Mouse (Mus musculus) c-Kit-positive CD71-negative TER-119-negative erythroid progenitor cells, embryonic 14.5 days (primary cell): ENCODE data around the gene Ehbp1.
A peak's percentile ranks its signal among the peaks of the same experiment; 100 is the strongest.

Experiments
- DNase-seq: peaks from one replicate; pipeline ENCODE4 v3.0.0-alpha.2; 2013; ENCODE audit warnings: low read depth

Ehbp1 gene

DNA sequence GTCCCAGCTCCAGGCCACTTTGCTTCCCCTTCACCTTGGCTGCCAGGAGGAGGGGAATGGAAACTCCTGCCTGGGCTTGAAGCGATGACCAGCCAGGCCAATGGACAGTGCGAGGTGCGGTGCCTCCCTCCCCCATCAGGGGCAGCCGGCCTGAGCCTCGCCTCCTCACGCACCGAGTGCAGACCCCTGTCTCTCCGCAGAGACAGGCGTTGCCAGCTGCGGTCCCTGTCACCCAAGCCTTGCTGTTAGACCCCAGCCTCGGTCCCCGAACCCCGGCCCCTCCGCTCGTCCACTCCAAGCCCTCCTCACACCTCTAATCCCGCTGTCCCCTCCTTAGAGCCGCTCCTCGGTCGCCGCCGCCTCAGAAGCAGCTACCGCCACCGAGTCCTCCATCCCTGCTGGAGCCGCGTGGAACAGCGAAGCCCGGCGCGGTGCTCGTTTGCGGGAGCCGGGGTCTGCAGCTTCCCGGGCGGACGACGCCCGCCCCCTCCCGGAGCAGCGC lies 55.7 kb downstream of the Ehbp1 start:
- no peak for DNase-seq

DNA sequence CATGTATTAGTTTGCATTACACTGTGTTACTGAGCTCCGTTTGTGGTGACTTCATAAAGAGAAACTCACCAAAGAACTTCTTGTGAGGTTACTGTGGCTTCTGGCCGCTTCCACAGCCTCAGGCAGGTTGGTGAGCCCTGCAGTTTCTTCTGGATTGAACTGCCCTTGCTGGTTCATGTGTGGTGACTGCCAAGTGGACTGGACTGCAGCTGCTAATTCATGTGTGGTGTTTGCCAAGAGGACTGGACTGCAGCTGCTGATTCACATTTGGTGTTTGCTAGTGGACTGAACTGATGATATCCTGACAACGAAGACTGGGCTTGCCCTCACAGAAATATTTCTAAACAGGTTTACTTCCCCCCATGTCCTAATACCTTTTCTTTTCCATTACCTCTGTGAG lies 65.4 kb downstream of the Ehbp1 start:
- DNase-seq: no peak

DNA sequence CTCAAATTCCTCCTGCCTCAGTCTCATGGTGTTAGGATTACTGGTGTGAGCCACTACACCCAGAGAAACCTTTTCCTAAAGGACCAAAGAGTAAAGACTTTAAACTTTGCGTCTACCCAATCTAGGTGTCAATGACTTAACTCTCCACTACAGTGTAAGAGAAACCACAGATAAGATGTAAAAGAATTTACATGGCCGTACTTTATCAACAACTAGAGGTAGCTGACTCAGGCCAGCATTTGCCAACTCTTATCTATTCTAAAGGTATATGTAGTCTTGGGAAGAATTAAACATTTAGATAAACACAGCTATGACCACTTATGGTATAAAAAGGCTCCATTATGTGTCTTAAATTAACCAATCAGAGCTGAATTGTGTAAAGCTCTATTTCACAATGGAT lies 67.9 kb downstream of the Ehbp1 start:
- DNase-seq: no peak

DNA sequence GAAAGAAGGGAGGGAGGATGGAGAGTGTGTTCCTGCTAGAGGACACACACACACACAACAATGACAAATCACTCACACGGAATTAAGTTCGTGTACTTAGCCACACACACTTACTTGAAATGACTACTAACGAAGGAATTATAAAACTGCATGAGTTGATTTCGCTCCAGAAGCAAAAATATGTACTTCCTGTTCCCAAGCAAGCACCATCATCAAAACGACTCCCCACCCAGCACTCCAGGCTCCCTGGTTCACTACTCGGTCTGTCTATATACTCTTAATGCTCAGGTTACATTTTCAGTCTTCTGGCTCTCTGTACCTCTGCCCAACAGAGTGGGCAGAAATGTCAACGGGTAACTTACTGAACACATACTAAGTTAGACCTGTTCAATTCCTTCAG lies 68.7 kb downstream of the Ehbp1 start:
- no peak for DNase-seq

DNA sequence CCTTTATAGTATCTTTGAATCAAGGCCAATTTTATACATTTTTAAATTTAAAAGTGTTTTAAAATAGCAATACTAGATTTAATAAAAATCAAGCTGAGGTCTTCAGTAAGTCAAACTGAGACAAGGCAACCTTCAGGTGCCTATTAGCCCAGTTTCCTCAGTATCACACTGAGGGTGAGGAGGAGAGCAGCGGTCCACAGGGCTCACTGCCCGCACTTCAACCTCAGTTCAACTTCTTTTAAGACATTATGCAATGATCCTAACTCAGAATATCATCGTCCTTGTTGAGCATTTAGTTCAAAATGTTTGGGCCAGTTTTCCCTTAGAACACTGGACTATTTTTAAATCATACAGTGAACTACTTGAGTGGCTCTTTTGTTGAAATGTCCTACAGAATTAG lies 70.2 kb downstream of the Ehbp1 start:
- DNase-seq: no peak

DNA sequence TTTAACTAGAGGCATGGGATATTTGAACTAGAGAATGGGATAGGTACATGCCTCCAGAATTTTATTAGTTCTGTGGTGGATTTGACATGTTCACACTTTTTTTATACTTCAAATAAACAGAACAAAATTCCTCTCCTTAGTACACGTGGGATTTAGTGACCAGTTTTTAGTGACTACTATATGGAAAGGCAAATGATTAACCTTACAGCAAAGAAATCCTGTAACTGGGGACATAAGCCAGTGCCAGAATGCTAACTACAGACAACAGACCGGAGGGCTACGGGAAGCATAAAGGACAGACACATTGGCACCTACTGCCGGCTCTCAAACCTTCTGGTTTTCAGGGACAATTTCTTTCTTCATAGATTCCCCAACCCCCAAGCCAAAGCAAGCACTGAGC lies 72.4 kb downstream of the Ehbp1 start:
- DNase-seq: no peak

DNA sequence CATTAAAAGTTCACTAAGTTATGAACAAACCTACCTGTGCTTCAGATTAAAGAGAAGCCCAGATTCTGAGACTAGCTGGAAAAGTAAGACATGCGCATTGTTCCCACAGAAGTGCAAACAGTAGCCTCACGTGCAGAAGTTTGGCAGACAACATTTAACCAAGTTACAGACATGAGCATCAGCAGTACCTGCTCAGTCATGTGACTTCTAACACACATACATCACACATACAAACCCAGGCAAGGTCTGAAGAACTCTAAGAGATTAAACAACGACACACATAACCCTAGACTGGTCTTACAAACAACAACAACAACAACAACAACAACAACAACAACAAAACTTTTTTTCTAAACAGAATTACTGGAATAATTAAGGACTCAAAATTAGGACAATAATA lies 72.9 kb downstream of the Ehbp1 start:
- DNase-seq: no peak

DNA sequence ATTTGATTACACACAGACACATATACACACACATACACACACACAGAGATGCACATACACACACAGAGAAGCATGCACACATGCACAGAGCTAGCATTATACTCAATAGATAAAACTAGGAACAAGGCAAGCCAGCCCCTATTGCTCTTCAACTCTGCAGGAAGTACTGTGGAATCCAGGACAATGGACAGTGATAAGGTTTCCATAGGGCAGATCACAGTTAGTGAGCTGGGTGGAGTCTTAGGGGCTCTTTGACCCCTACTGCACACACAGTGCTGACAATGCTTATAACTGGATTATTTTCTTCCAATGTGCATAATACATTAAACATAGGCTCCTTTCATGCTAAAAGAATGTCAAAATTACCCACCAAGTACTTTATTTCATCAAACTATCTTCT lies 75.1 kb downstream of the Ehbp1 start:
- DNase-seq: no peak

DNA sequence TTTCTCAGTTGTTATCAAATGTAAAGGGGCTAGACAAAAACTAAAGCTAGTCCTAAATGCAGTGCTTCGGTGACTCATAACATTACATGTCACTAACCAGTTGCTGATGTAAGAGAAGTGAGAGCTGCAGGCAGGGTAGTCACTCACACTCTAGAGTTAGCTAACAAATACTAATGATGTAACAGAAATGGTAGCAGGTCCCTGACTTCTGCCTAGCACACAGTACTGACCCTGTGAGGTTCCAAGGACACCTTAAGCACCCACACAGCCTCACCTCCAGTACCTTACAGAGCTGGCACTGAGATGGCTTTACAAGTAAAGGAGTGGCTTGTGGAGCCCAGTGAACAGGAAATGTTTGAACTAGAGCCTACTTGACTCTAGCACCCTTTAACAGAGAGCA lies 86.7 kb downstream of the Ehbp1 start:
- DNase-seq: no peak

DNA sequence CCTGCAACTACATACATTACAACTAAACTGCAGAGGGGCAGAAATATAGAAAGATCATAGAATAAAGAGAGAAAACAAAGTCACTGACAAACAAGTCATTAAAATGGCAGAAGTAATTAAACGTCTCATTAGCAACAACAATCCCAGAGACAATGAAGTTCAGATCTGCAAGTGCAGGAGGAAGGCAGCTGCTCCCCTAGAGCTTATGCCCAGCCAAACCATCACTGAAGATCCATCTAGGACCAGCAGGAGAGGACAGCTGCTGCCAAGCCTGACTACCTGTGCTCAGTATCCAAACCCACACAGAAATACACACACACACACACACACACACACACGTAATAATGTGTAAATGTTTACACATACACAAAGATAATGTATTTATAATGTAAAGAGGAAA lies 92.7 kb downstream of the Ehbp1 start:
- no peak for DNase-seq

DNA sequence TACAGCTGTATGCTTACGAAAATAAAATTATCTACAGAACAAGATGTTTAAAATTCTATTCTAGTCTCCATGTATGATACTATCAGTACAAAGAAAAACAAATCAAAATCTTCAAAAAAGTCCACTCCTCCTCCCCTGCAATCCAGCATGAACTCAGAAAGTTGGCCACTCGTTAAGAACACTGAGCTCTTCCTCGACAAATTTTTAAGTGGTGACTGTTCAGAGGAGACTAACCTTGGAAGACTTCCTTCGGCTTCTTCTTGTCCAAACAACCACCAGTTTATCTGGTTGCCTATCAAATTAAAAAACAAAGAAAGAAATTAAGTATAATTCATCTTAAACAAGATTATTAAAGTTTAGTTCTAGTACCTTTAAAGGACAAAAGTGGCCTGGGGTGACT lies 94.4 kb downstream of the Ehbp1 start:
- no peak for DNase-seq

DNA sequence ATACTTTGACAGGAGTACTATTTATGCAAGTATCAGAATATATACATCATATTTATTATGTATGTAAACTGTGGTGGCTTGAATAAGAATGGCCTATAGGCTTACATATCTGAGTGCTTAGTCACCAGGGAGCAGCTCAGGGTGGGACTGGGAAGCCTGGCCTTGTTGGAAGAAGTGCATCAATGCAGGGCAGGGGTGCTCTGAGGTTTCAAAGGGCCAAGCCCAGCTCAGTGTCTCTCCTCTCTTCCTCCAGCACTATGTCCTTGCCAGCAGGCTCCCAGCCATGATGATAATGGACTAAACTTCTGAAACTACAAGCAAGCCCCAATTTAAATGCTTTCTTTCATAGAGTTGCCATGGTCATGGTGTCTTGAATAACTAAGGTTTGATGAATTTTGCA lies 95.0 kb downstream of the Ehbp1 start:
- no peak for DNase-seq

DNA sequence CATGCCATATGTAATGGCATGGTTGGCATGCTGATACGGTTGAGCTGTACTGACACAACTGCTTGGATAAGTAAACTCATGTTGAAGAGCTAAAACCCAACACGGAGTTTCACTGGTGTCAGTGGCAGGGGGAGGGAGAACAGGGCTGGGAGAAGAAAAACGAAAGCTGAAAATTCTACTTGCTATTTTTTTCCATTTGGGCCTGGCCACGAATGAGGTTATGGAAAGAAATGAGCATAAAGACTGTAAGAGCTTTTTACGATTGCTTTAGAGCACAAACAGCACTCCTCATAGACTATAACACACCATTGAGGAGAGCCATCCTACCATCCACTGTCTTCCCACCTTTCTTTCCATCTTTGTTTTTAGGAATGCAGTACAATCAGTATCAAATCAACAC lies 106.5 kb downstream of the Ehbp1 start:
- no peak for DNase-seq

DNA sequence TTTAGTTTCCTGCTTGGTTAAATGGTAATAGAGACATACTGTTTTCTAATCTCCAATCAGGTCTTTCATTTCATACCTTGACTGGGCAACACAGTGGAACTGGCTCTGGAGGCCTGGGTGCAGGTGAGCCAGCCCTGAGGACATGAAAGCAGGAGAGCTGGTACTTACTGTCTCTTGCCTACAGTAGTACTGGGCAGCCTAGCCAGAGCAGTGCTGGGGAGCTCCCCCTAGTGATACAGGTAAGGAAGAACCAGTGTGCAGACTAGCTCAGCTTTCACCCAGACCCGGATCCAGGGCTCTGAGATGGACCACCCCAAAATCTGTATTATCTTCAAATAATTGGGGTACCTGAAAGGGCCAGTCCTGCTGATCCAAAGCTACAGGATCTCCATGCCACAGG lies 107.4 kb downstream of the Ehbp1 start:
- DNase-seq: no peak

DNA sequence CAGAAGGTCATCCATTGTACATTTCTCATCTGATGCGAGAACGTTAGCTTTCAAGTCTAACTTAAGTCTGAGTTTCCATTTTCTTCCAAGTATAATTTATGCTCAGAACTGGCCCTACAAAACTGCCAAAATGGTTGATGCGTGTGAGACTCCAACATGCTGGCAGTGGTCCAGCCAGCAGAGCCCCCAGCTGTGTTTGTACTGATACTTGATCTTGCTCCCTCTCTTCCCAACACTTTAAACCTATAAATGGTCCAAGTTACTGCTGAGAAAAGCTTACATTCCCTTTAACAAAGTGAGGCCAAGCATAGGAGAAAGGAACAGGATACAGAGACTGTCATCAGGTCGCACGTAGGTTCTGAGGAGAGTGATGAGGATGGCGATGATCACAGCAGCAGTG lies 111.2 kb downstream of the Ehbp1 start:
- no peak for DNase-seq

DNA sequence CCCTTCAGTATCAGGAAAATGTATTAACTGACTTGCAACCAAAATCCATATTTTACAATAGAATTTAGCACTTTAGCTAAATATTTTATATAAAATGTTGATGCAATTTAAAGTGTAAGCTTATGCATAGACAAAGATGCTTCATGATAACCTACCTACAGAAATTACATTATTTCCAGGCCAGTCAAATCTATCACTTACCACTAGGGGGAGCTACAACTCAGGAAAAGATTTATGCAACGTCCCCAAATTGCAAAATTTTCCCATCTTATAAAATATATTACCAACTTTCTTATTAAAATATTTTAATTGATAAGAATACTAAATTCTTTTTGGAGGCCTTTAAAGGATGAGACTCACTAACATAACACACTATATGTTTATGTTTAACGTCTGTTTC lies 116.5 kb downstream of the Ehbp1 start:
- DNase-seq: peak; percentile 23

DNA sequence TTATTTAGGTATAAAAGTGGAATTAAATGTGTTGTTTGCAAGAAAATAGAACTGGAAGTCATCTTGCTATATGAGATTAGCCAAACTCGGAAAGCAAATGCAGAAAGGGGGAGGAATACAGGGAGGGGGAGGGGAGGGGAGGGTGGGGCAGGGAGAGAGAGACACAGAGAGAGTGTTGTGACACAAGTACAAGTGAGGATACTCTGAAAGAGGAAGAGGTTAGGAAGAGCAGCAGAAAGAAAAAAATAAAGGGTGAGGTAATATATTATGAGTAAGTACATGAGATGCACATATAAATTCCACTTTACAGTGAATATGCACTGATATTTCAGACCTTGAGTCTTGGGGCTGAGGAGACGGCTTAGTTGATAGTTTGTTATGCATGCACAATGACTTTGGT lies 123.9 kb downstream of the Ehbp1 start:
- no peak for DNase-seq

DNA sequence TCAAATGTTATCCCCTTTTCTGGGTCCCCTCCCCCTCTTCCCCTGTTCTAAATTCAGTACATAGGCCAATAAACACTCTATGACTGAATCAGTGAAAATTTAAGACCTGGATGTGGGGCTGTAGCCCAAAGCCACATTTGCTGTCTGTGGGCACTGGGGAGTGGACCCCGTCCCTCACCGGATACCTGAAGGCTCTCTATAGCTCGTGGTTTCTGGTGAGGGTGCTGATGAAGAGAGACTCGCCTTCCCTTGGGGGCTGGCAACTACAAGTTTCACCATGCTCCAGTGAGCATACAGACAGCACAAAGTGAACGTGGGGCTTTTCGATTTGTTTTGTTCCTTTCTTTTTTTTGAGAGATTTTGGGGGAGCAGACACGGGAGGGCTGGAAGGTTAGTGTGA lies 125.2 kb downstream of the Ehbp1 start:
- DNase-seq: no peak

DNA sequence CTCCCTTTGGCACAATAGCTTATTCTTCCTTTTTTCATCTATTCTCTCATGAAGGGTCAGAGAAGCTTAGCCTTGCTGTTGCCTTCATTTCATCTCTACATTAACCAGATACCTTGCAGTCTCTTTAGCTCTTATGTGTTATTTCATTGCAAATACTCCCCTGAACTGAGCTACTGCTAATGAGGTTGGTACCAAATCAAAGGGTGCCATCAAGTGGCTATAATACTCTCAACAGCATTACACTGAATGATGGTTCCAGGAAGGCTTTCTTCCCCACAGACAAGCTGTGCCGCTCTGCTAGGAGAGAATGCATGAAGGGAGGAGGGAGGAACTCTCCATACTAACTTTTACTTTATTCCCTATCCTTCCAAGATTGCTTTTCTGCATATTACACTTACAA lies 135.5 kb downstream of the Ehbp1 start:
- no peak for DNase-seq

DNA sequence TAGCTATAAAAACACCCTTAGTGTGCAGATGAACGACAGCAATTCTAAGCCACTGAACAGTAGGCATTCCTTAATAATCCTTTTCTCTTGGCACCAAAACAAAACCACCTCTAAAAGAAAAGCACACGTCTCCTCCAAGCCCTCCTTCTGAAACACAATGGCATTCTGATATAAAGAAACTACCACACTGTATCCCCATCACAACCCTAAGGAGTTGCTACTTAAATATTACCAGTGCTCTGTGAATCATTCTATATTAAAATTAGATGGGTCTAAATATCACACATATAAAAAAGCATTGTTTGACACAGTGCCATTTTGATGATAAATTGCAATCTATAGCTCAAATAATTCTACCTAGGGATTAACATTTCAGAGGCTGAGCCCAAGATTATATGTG lies 135.9 kb downstream of the Ehbp1 start:
- DNase-seq: no peak

DNA sequence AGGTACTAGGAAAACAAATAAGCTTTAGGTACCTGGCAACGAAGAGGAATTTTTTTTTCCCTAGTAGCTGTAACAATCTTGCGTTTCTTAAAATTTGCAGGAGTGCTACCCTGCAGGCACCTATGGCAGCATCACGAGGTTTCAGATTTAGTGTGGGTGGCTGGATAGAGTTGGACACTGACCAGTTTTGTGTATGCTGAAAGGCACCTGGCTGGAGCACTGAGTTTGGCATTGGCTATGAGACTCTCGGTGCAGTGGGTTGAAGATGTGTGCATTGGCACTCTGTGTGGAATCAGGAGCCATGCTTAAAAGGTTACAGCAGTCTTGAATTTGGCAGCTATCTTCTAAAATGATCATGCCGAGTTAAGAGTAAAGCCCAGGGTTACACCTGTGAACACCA lies 138.7 kb downstream of the Ehbp1 start:
- no peak for DNase-seq

DNA sequence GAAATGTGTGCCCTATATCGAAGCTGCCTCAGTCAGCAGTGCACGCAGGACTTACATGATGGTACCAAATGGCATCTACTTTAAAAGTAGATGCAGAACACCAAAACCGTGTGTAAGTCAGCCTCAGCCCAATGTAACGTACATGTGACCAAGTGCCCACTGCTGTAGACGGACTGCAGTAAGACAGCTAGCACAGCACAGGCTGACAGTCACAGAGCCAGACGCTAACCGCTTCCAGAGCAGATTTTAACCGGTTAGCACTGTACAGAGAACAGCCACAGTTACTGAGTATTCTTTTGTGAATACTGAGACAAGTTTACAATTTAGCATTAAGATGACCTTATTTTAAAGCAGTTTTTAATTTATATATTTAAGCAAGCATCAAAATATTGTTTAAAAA lies 141.0 kb downstream of the Ehbp1 start:
- DNase-seq: no peak

DNA sequence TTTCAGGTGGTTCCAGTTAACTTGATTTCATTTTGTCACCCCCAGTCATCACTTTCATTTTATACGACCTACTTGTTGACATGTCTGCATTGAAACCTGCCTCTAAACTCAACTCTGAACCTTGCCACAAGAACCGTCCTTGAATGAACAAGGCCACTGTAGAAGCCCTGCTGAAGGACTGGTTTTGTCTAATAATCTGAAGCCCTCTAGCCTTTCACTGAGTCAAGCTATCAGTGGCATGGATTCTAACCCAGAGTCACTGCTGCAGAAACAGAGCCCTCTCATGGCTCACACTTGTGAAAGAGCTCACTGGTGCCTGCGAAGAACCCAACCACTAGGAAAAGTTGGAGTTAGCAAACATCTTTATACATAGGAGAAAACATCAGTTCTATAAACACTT lies 142.2 kb downstream of the Ehbp1 start:
- DNase-seq: no peak

DNA sequence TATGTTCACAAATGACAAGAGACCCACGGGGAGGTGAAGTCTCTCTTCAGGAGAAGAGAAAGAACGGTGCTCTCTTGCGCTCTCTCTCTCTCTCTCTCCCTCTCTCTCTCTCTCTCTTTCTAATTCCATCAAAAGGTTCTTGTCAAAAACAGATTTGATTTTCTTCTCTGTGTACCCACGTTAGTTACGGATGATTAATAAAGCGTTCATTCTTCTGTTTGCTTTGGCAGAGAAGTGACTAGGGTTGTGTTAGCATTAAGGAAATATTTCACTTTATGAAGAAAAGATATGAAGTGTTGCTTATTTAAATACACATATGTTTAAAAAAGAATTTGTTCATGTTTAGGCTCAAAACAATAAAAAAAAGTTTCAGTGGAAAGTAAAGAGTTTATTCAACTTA lies 143.7 kb downstream of the Ehbp1 start:
- no peak for DNase-seq

DNA sequence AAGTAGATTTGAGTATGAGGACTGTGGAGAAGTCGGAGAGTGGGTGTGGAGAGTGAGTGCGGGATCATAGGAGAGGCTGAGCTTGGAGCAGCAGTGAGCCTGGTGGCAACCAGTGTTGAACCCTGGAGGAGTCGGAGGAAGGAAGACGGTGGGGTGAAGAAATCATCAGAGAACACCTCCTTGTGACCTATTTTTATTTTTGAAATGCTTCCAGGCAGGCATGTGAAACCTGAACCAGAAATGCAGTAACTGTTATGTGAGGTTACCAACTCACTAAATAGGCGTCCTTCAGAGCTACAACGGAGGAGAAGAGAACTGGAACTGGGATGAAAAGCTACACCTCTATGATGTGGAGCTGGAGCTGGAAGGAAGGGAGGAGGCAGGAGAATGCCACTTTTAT lies 144.2 kb downstream of the Ehbp1 start:
- DNase-seq: no peak
